Mouse (Mus musculus) left cerebral cortex, postnatal 10 days (tissue): ENCODE measurements at regions not wholly inside any gene's neighbourhood (a gene's known extent, or its start where the extent isn't known, plus 50 kb on each side); places are given as distances from the start of the nearest gene placed in this dataset.
A peak's percentile ranks its signal among the peaks of the same experiment; 100 is the strongest.

Source experiments
- DNase-seq, 2 experiments: peaks; one replicate each; pipeline ENCODE4 v3.0.0; 2021 to 2022; ENCODE audit warnings: low spot score in 2 of 2, mixed read lengths in 1 of 2; ENCODE audit errors: extremely low spot score in 1 of 2
- intact Hi-C: fragments of 180-260 bp; cut with DNase I; formaldehyde crosslinking; loops from one replicate; pipeline ENCODE4 v1.15.1; 2025

- no peak for DNase-seq
These were observed 377.7 kb upstream of the Gm26657 start for GRCm38 (mm10) chr4:56362121-56362520.

GRCm38 (mm10) chr4:56349216-56349615 lies 390.7 kb upstream of the Gm26657 start:
- intact Hi-C loops = no loop called here
- DNase-seq = no peak

More at GRCm38 (mm10) chr4:56362121-56362520, 377.7 kb upstream of the Gm26657 start:
- intact Hi-C loops = no loop called here

DNA sequence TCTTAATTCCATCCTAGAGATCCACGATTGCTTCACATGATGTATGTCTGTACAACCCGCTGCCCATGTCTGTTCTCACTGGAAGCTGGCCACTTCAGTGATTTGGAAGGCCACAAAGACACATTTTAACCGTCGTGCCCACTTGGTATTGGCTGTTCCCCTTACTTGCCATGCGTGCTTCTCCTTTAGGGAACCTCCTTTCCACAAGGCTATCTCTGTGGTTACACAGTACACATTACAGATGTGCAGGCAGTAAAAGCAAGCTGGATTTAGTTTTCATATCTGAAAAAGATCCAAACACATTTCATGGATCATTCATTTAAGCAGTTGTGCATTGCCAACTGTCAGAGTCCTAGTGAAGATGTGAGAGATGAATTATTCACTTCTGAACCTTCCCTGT lies 414.7 kb upstream of the Gm26657 start:
- no peak for DNase-seq
- intact Hi-C loops = no loop called here

GRCm38 (mm10) chr4:56319134-56319533 lies 420.7 kb upstream of the Gm26657 start:
- no peak for DNase-seq

GRCm38 (mm10) chr4:56305664-56306330 lies 434.1 kb upstream of the Gm26657 start:
- intact Hi-C loops = no loop called here

More at GRCm38 (mm10) chr4:56319134-56319533, 420.7 kb upstream of the Gm26657 start:
- intact Hi-C loops = no loop called here

DNA sequence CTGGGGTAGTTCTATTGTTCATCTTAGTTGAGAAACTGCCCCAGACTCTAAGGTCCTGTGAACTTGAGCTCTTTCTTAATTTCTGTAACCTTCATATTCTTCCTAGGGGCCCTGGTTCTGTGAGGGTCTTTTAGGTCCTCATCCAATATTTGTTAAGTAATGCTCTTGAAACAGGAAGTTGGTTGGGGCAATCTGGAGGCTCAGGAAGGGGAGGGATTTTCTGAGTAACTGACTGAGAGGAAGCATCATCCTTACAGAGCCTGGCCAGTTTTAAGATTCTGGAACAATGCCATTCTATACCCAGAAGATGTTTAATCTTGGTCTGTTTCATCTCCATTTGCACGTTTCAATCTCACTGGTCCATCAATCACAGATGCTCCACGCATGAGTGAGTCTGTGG lies 435.6 kb upstream of the Gm26657 start:
- DNase-seq = no peak
- intact Hi-C loops = no loop called here

More at GRCm38 (mm10) chr4:56305664-56306330, 434.1 kb upstream of the Gm26657 start:
- DNase-seq = no peak

GRCm38 (mm10) chr4:56287980-56288379 lies 451.9 kb upstream of the Gm26657 start:
- intact Hi-C loops = no loop called here
- no peak for DNase-seq

- no peak for DNase-seq
- intact Hi-C loops = no loop called here
These were observed 455.4 kb upstream of the Gm26657 start for GRCm38 (mm10) chr4:56284490-56284889.

DNA sequence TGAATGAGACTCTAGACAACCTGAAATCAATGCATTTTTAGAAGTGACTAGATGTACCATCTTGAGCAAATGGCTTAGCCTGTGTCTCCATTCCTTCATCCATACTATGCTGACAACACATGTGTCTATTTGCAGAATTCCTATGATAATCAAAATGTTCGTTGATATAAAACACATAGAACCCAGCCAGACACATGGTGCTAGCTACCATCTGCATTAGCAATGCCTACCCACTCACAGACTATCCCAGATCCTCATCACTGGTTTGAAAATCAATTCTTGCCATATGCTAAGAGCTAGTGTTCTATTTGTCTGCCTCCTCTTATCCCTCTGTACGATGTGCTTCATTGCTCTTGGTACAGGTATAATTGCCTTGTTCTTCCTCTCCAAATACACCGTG lies 464.0 kb upstream of the Gm26657 start:
- DNase-seq = no peak
- intact Hi-C loops = no loop called here

GRCm38 (mm10) chr4:56271390-56271789 lies 468.5 kb upstream of the Gm26657 start:
- intact Hi-C loops = no loop called here
- DNase-seq = no peak

- intact Hi-C loops = no loop called here
- DNase-seq = no peak
These were observed 475.2 kb upstream of the Gm26657 start for GRCm38 (mm10) chr4:56264626-56265025.

DNA sequence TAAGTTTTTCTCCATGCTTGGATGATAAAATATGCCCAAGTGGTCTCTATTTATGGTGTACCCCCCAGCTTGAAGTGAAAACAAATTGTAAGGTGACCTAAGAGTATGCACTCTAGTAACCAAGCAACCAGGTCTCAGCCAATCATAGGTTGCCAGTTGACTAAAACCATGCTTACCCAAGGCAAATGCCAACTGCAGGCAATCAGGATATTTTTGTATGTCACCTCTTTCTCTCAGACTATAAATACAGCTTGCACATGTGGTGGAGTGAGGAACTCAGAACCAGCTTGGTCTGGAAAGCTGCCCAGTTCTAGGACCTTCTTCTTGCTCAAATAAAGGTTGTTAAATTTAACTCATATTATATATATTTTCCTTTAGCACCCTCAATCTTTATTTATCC lies 476.0 kb upstream of the Gm26657 start:
- peak; percentile 9 to 24 for DNase-seq
- intact Hi-C loops = no loop called here

GRCm38 (mm10) chr4:56262589-56262988 lies 477.3 kb upstream of the Gm26657 start:
- intact Hi-C loops = no loop called here
- DNase-seq = no peak

DNA sequence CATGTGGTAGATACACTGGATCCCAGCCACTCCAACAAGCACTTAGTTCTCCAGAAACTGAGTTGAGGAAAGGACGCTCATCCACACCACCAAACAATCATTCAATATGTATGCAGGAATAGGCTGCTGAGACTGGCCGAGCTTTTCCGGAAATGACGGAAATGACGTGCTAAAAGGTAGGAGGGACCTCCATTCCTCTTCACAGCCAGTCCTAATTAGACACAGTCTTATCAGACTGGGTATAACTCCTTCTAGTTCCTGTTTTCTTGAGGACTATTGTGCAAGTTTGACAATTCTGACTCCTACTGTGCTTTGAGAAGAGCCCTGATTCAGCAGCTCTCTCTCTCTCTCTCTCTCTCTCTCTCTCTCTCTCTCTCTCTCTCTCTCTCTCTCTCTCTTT lies 477.9 kb upstream of the Gm26657 start:
- no peak for DNase-seq
- intact Hi-C loops = no loop called here

GRCm38 (mm10) chr4:56252375-56252774 lies 487.5 kb upstream of the Gm26657 start:
- intact Hi-C loops = no loop called here
- no peak for DNase-seq

- intact Hi-C loops = no loop called here
- DNase-seq = no peak
These were observed 488.1 kb upstream of the Gm26657 start for GRCm38 (mm10) chr4:56251766-56252165.

DNA sequence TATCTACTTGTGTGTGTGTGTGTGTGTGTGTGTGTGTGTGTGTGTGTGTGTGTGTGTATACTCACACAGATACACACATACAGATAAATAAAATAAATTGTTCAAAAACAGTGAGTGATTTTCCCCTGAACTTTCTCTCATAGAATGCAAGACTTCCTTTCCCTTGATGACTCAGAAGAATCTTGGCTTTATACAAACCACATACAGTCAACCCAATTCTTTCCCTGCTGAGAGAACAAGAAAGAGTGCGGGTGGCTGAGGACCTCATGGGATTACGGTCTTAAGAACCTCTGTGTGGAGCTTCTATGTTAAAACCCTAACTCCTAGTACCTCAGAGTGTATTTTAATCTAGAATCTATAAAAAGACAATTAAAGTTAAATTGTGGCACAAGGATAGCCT lies 489.3 kb upstream of the Gm26657 start:
- intact Hi-C loops = no loop called here
- no peak for DNase-seq

GRCm38 (mm10) chr4:56243863-56244262 lies 496.0 kb upstream of the Gm26657 start:
- DNase-seq = no peak
- intact Hi-C loops = no loop called here

GRCm38 (mm10) chr4:56238496-56239488 lies 501.1 kb upstream of the Gm26657 start:
- DNase-seq = no peak
- intact Hi-C loops = no loop called here

DNA sequence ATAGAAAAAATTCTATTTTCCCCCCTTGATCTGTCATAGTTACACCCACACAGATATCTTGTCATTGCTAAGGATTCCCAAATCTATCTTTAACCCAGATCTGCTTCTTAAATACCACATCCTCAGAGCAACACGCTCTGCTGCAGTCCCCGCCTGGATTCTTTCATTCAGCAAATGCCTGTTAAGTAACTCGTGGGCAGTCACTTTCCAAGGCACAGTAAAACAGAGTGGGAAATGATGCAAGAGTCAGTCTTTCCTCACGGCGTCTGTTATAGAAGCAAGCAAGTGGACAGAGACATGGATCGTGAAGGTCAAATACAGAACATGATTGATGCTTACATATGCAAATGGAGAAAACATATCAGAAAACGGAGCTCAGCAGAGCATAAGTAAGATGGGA lies 508.5 kb upstream of the Gm26657 start:
- intact Hi-C loops = no loop called here
- peak in 1 of 2 experiments; percentile 23 for DNase-seq
